Mouse (Mus musculus) intestine, embryonic 14.5 days (tissue): ENCODE data around the gene 9230112D13Rik. TPM values are rescaled to one million over a fixed set of nuclear protein-coding genes. Genes with fewer than 3 reads are reported as not detected.

Experiments
- ATAC-seq: fragments of 200-750 bp; cut with Nextera tagmentation; replicated peaks from 2 replicates; pipeline ENCODE4 v1.8.0; 2017; ENCODE audit warnings: low read depth, moderate number of reproducible peaks, moderate TSS enrichment, moderate library complexity; ENCODE audit not compliant: low FRiP score, low TSS enrichment
- DNase-seq: peaks from one replicate; pipeline ENCODE4 v3.0.0-alpha.2; 2018; ENCODE audit warnings: low spot score
- H3K27ac ChIP-seq: fragments of 300-500 bp; sonication (generic); 2 replicates; pipeline ENCODE4 v1.5.1; 2014; ENCODE audit warnings: low read depth, mild to moderate bottlenecking, control low read depth
- H3K27me3 ChIP-seq: fragments of 300-500 bp; sonication (generic); replicated peaks from 2 replicates; pipeline ENCODE4 v1.6.1; 2014; ENCODE audit warnings: low read length, control low read depth; ENCODE audit not compliant: control insufficient read depth, insufficient read depth
- H3K36me3 ChIP-seq: fragments of 300-500 bp; sonication (generic); 2 replicates; pipeline ENCODE4 v1.6.1; 2014; ENCODE audit warnings: low read length, control low read depth; ENCODE audit not compliant: control insufficient read depth, insufficient read depth
- H3K4me1 ChIP-seq: fragments of 300-500 bp; sonication (generic); replicated peaks from 2 replicates; pipeline ENCODE4 v1.6.1; 2014; ENCODE audit warnings: low read length, control low read depth, mixed read lengths; ENCODE audit not compliant: control insufficient read depth, insufficient read depth
- H3K4me2 ChIP-seq: fragments of 300-500 bp; sonication (generic); 2 replicates; pipeline ENCODE4 v1.6.1; 2014; ENCODE audit warnings: low read length
- H3K4me3 ChIP-seq: fragments of 300-500 bp; sonication (generic); 2 replicates; pipeline ENCODE4 v1.5.1; 2014; ENCODE audit warnings: low read depth, low read length, control low read depth, mixed read lengths
- H3K9ac ChIP-seq: fragments of 300-500 bp; sonication (generic); 2 replicates; pipeline ENCODE4 v1.6.1; 2014; ENCODE audit warnings: mild to moderate bottlenecking, low read length
- H3K9me3 ChIP-seq: fragments of 300-500 bp; sonication (generic); 2 replicates; pipeline ENCODE4 v1.6.1; 2016; ENCODE audit warnings: low read length, control low read depth; ENCODE audit not compliant: control insufficient read depth
- WGBS: fragments of 180-500 bp; shearing (Covaris S2); extraction: QIAGEN DNeasy Blood & Tissue Kit; methylation state at CpG from one replicate; pipeline ENCODE4 v1.1.7; 2014; 5-methylcytosine and 5-hydroxymethylcytosine counted together
- polyA plus RNA-seq: library from polyadenylated mRNA; unstranded; fragments of >200 nt; fragmentation: Nextera tagmentation; extraction: Ambion mirVana; gene quantifications from 2 replicates; pipeline ENCODE4 v1.2.1, GENCODE M21; 2014

The 9230112D13Rik gene
- polyA plus RNA-seq, 1 experiment from 2014 or later: not detected

GRCm38 (mm10) chr14:34483469-34484341, 38.9 kb downstream of the 9230112D13Rik start:
- Histone ChIP-seq H3K4me1 (peaks cover 20% of the 10 kb centered on the region), H3K9me3 (no peaks in the 10 kb centered on the region), H3K36me3 (no peaks in the 10 kb centered on the region), H3K4me2 (no peak overlapping the region), H3K27me3 (no peaks in the 10 kb centered on the region), H3K9ac (no peak overlapping the region), H3K27ac (no peak overlapping the region), H3K4me3 (no peak overlapping the region)
- DNase-seq (no peak), ATAC-seq (no peak)
- 54% methylated on average over 6 of the region's 6 CpGs for WGBS

GRCm38 (mm10) chr14:34471591-34471990, 51.0 kb downstream of the 9230112D13Rik start:
- no peak overlapping the region for H3K27ac ChIP-seq
- no peak overlapping the region for H3K9ac ChIP-seq
- no peak for DNase-seq
- ATAC-seq: no peak
- H3K4me1 ChIP-seq: peaks cover 2% of the 10 kb centered on the region
- no peaks in the 10 kb centered on the region for H3K27me3 ChIP-seq
- no peak overlapping the region for H3K4me3 ChIP-seq
- H3K36me3 ChIP-seq: no peaks in the 10 kb centered on the region
- H3K4me2 ChIP-seq: no peak overlapping the region
- no peaks in the 10 kb centered on the region for H3K9me3 ChIP-seq

- Histone ChIP-seq H3K36me3 (no peaks in the 10 kb centered on the region), H3K9ac (no peak overlapping the region), H3K9me3 (no peaks in the 10 kb centered on the region), H3K4me2 (no peak overlapping the region), H3K4me1 (peaks cover 6% of the 10 kb centered on the region), H3K27me3 (no peaks in the 10 kb centered on the region), H3K27ac (no peak overlapping the region), H3K4me3 (no peak overlapping the region)
- ATAC-seq: no peak
- WGBS: 69% methylated on average over 3 of the region's 3 CpGs
- no peak for DNase-seq
These were observed 56.3 kb downstream of the 9230112D13Rik start for GRCm38 (mm10) chr14:34466291-34466690.

Other genes with a start within 250 kb of the 9230112D13Rik start
- gene Shld2, start 212.3 kb downstream of the 9230112D13Rik start, polyA plus RNA-seq: 9.5 and 11.0 TPM in 2 replicates
- 100 and 104 TPM in 2 replicates for gene Glud1, start 212.1 kb downstream of the 9230112D13Rik start, polyA plus RNA-seq
- gene Fam25c, start 167.4 kb downstream of the 9230112D13Rik start, polyA plus RNA-seq: not detected in 2 replicates
- 45.5 and 49.5 TPM in 2 replicates for gene Sncg, start 148.0 kb downstream of the 9230112D13Rik start, polyA plus RNA-seq
- 8.1 and 8.2 TPM in 2 replicates for gene Mmrn2, start 147.3 kb downstream of the 9230112D13Rik start, polyA plus RNA-seq
- gene Bmpr1a, start 19.5 kb downstream of the 9230112D13Rik start, polyA plus RNA-seq: 56.7 and 56.8 TPM in 2 replicates
- 1.6 and 2.0 TPM in 2 replicates for gene Ldb3, start 65.9 kb upstream of the 9230112D13Rik start, polyA plus RNA-seq
- not detected in 2 replicates for gene Opn4, start 77.3 kb upstream of the 9230112D13Rik start, polyA plus RNA-seq
- 29.4 and 29.7 TPM in 2 replicates for gene Wapl, start 151.1 kb upstream of the 9230112D13Rik start, polyA plus RNA-seq